Mouse (Mus musculus) CH12.LX (cell line): Measurements from ENCODE around the gene Abtb2. TPM values are rescaled to one million over a fixed set of nuclear protein-coding genes. Genes with fewer than 3 reads are reported as not detected.

Experiments used
- DNase-seq: peaks from one replicate; pipeline ENCODE4 v3.0.0-alpha.2; 2013; ENCODE audit errors: extremely low read depth
- H3K27ac ChIP-seq: 2 replicates; pipeline ENCODE4 v1.5.1; 2012; ENCODE audit warnings: low read depth, mild to moderate bottlenecking, control low read depth, moderate library complexity; ENCODE audit not compliant: insufficient read depth
- H3K27me3 ChIP-seq: replicated peaks from 2 replicates; pipeline ENCODE3; 2012; ENCODE audit warnings: inconsistent platforms
- H3K36me3 ChIP-seq, 2 experiments: replicated peaks in 1 of 2; 2 replicates each; pipeline versions ENCODE3 to v1.6.1; 2012; ENCODE audit warnings: inconsistent platforms in 1 of 2, low read length in 1 of 2, mild to moderate bottlenecking in 1 of 2, mixed read lengths in 1 of 2, moderate library complexity in 1 of 2; ENCODE audit not compliant: control insufficient read depth in 1 of 2, insufficient read depth in 1 of 2
- H3K4me1 ChIP-seq, 2 experiments: 2 replicates each; pipeline ENCODE4 v1.6.1; 2012; ENCODE audit warnings: inconsistent platforms in 1 of 2, moderate library complexity in 1 of 2; ENCODE audit not compliant: insufficient read depth in 2 of 2, control insufficient read depth in 1 of 2
- H3K4me2 ChIP-seq: 2 replicates; pipeline ENCODE4 v1.6.1; 2012; ENCODE audit warnings: low read depth, mild to moderate bottlenecking, control low read depth; ENCODE audit not compliant: poor library complexity, insufficient read depth, severe bottlenecking
- H3K4me3 ChIP-seq, 3 experiments: fragments of 150-350 bp in 1 of 3; sonication (generic) in 1 of 3; replicated peaks in 1 of 3; 2 replicates each; pipeline versions ENCODE3 to v1.5.1; 2011 to 2012; ENCODE audit warnings: low read depth in 2 of 3, low read length in 2 of 3, mild to moderate bottlenecking in 2 of 3, moderate library complexity in 2 of 3, control low read depth in 1 of 3, improper control_type of control experiment in 1 of 3, inconsistent platforms in 1 of 3, mixed read lengths in 1 of 3; ENCODE audit not compliant: poor library complexity in 1 of 3
- H3K79me2 ChIP-seq: replicated peaks from 2 replicates; pipeline ENCODE4 v1.6.1; 2012; ENCODE audit warnings: mild to moderate bottlenecking, moderate library complexity; ENCODE audit not compliant: control insufficient read depth, poor library complexity, insufficient read depth, severe bottlenecking; ENCODE audit errors: extremely low read depth
- H3K9ac ChIP-seq: 2 replicates; pipeline ENCODE4 v1.6.1; 2012; ENCODE audit warnings: low read depth, mild to moderate bottlenecking, control low read depth, moderate library complexity; ENCODE audit not compliant: insufficient read depth
- H3K9me3 ChIP-seq: replicated peaks from 2 replicates; pipeline ENCODE3; 2012; ENCODE audit warnings: low read length, inconsistent platforms, mixed read lengths
- CHD1 ChIP-seq: IDR thresholded peaks from 2 replicates; pipeline ENCODE4 v1.6.1; 2012; ENCODE audit warnings: low read depth, low read length, improper control_type of control experiment, inconsistent platforms
- CHD2 ChIP-seq: IDR thresholded peaks from 2 replicates; pipeline ENCODE4 v1.6.1; 2011; ENCODE audit warnings: low read length, improper control_type of control experiment
- ELF1 ChIP-seq: IDR thresholded peaks from 2 replicates; pipeline ENCODE4 v1.6.1; 2014; ENCODE audit warnings: low read depth, mild to moderate bottlenecking, inconsistent platforms, low read length, improper control_type of control experiment
- EP300 ChIP-seq: IDR thresholded peaks from 2 replicates; pipeline ENCODE4 v1.6.1; 2011; ENCODE audit warnings: low read length, improper control_type of control experiment
- HCFC1 ChIP-seq: IDR thresholded peaks from 2 replicates; pipeline ENCODE4 v1.6.1; 2012; ENCODE audit warnings: low read depth, mild to moderate bottlenecking, inconsistent platforms, low read length, improper control_type of control experiment
- KAT2A ChIP-seq: IDR thresholded peaks from 2 replicates; pipeline ENCODE4 v1.6.1; 2012; ENCODE audit warnings: low read length, improper control_type of control experiment, inconsistent platforms; ENCODE audit not compliant: insufficient replicate concordance
- MAFK ChIP-seq: IDR thresholded peaks from 2 replicates; pipeline ENCODE4 v1.6.1; 2011; ENCODE audit warnings: low read length, improper control_type of control experiment; ENCODE audit not compliant: insufficient replicate concordance
- MAX ChIP-seq: IDR thresholded peaks from 2 replicates; pipeline ENCODE4 v1.6.1; 2011; ENCODE audit warnings: low read length, improper control_type of control experiment
- MEF2A ChIP-seq: IDR thresholded peaks from 2 replicates; pipeline ENCODE4 v1.6.1; 2014; ENCODE audit warnings: low read depth, mild to moderate bottlenecking, inconsistent platforms, low read length, improper control_type of control experiment, borderline replicate concordance
- MXI1 ChIP-seq: IDR thresholded peaks from 2 replicates; pipeline ENCODE4 v1.6.1; 2011; ENCODE audit warnings: mild to moderate bottlenecking, low read depth, low read length, improper control_type of control experiment
- NRF1 ChIP-seq: IDR thresholded peaks from 2 replicates; pipeline ENCODE4 v1.6.1; 2014; ENCODE audit warnings: low read depth, mild to moderate bottlenecking, inconsistent platforms, low read length, improper control_type of control experiment, moderate library complexity
- POLR2A ChIP-seq: IDR thresholded peaks from 2 replicates; pipeline ENCODE4 v1.6.1; 2011; ENCODE audit warnings: low read depth, mild to moderate bottlenecking, improper control_type of control experiment, low read length
- RAD21 ChIP-seq: IDR thresholded peaks from 2 replicates; pipeline ENCODE4 v1.6.1; 2011; ENCODE audit warnings: low read depth, mild to moderate bottlenecking, low read length, improper control_type of control experiment, moderate library complexity
- SIN3A ChIP-seq: IDR thresholded peaks from 2 replicates; pipeline ENCODE4 v1.6.1; 2012; ENCODE audit warnings: low read length, improper control_type of control experiment, inconsistent platforms
- UBTF ChIP-seq: IDR thresholded peaks from 2 replicates; pipeline ENCODE4 v1.6.1; 2012; ENCODE audit warnings: low read depth, mild to moderate bottlenecking, inconsistent platforms, low read length, improper control_type of control experiment, moderate library complexity
- ZKSCAN1 ChIP-seq: IDR thresholded peaks from 2 replicates; pipeline ENCODE4 v1.6.1; 2012; ENCODE audit warnings: low read depth, inconsistent platforms, low read length, improper control_type of control experiment, borderline replicate concordance
- dilution Hi-C: fragments of 300-500 bp; cut with MboI; formaldehyde crosslinking; loops from 2 replicates; pipeline ENCODE4 v1.14.3; 2020; ENCODE audit warnings: low sequenced_read_pairs; ENCODE audit not compliant: extremely low pct_unique_long_range_greater_than_20kb, extremely low pct_ligation_motif_present
- in situ Hi-C: fragments of 300-500 bp; cut with MboI; formaldehyde crosslinking; loops from 3 replicates; pipeline ENCODE4 v1.14.3; 2019; ENCODE audit warnings: low sequenced_read_pairs, low pct_ligation_motif_present, low pct_unique_long_range_greater_than_20kb, mixed read lengths
- polyA plus RNA-seq: library from polyadenylated mRNA; unstranded; fragments of >175 nt; gene quantifications from 2 replicates; pipeline ENCODE4 v1.2.1, GENCODE M21; 2012; ENCODE audit warnings: low read depth; ENCODE audit not compliant: insufficient read length
- total RNA-seq, 2 experiments: library from RNA; depleted of rRNA; stranded (reverse); fragments of 300-350 nt in 1 of 2; fragments of >200 nt in 1 of 2; gene quantifications; 2 replicates each; pipeline ENCODE4 v1.2.3; 2012 to 2014

The Abtb2 gene
- total and polyA plus RNA-seq, 3 experiments = 2.9 to 7.7 (median 3.8) TPM

- in situ Hi-C loops = no loop called here
- DNase-seq = peak; percentile 62
- Histone ChIP-seq H3K79me2 (no peaks in the 10 kb centered on the region), H3K4me1 (peaks cover 7 to 43% of the 10 kb centered on the region in 2 experiments; a peak in 3 of 4 replicates), H3K36me3 (peaks cover 0 to 1% of the 10 kb centered on the region in 2 experiments), H3K4me2 (no peak overlapping the region), H3K4me3 (no peak overlapping the region), H3K27ac (no peak overlapping the region), H3K9me3 (no peaks in the 10 kb centered on the region), H3K27me3 (no peaks in the 10 kb centered on the region), H3K9ac (no peak overlapping the region)
- dilution Hi-C loops = no loop called here
- TF ChIP-seq EP300 = 0 out of 2 replicates have a peak, but pooled peaks have one; percentile 24
- no peak for TF ChIP-seq HCFC1
These were observed 35.4 kb downstream of the Abtb2 start for GRCm38 (mm10) chr2:103601531-103601930.

DNA sequence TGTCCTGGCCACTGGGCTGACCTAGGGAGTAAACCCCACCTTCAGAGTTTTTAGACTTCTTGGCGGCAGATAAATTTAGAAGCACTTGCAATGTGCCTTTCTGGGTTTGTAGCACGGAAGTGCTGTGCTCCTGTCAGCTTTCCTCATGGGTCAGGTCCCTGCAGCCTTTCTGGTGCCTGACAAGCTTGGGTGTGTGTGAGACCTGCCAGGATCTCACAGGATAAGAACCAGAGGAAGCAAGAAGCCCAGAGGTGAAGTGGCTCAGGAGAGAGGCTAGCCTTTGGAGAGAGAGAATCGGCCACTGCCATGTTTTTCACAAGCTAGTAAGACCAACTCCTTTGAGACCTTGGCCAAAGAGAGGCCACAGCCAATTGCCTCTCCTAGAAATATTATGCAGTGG, 37.1 kb downstream of the Abtb2 start:
- no peak for DNase-seq
- dilution Hi-C loops = no loop called here
- Histone ChIP-seq H3K9ac (no peak overlapping the region), H3K4me2 (no peak overlapping the region), H3K36me3 (peaks cover 0 to 4% of the 10 kb centered on the region in 2 experiments), H3K4me3 (no peak overlapping the region), H3K79me2 (no peaks in the 10 kb centered on the region), H3K27ac (no peak overlapping the region), H3K9me3 (no peaks in the 10 kb centered on the region), H3K4me1 (peaks cover 7 to 47% of the 10 kb centered on the region in 2 experiments; a peak in 3 of 4 replicates)
- in situ Hi-C loops = no loop called here
- TF ChIP-seq MAFK (no peak), ZKSCAN1 (no peak), ELF1 (no peak)
- TF ChIP-seq, all 38 proteins: peak for 0
- H3K27me3 ChIP-seq = no peaks in the 10 kb centered on the region

DNA sequence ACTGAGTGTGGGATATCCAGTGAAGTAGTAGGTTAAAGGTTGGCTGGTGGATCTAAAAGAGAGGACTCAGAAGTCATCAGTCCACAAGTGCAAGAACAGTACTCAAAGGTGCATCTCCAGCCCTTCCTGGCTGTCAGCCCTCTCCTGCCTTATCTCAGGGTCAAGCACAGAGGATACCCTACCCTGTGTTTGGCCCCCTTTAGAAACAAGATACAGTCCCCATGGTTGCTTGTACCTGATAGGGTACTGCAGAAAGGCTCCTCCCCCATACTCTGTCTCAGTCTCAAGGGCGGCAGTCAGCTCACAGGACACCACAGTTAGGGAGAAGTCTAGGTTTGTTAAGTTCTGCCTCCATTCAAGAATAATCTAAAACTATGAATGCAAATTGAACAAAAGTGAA, 37.8 kb downstream of the Abtb2 start:
- H3K79me2 ChIP-seq = no peaks in the 10 kb centered on the region
- TF ChIP-seq NRF1 = no peak
- no peak for TF ChIP-seq POLR2A
- TF ChIP-seq CHD1 = no peak
- no peak for TF ChIP-seq RAD21
- no peak for TF ChIP-seq UBTF
- TF ChIP-seq MEF2A = no peak
- TF ChIP-seq KAT2A = no peak
- no peak for TF ChIP-seq SIN3A
- no peak for TF ChIP-seq CHD2
- TF ChIP-seq MAX = no peak
- no peak for TF ChIP-seq MXI1
- in situ Hi-C loops = no loop called here
- no peak overlapping the region for H3K4me3 ChIP-seq
- H3K36me3 ChIP-seq = peaks cover 0 to 5% of the 10 kb centered on the region in 2 experiments
- H3K27ac ChIP-seq = no peak overlapping the region
- DNase-seq = no peak
- dilution Hi-C loops = no loop called here
- no peaks in the 10 kb centered on the region for H3K27me3 ChIP-seq
- H3K9ac ChIP-seq = no peak overlapping the region
- H3K4me2 ChIP-seq = no peak overlapping the region
- peaks cover 7 to 48% of the 10 kb centered on the region in 2 experiments; a peak in 3 of 4 replicates for H3K4me1 ChIP-seq
- H3K9me3 ChIP-seq = no peaks in the 10 kb centered on the region
